Mouse (Mus musculus) hindbrain, embryonic 14.5 days (tissue): ENCODE data around the gene Tmsb10. TPM values are rescaled to one million over a fixed set of nuclear protein-coding genes. Genes with fewer than 3 reads are reported as not detected.

Experiments used
- ATAC-seq: fragments of 200-750 bp; cut with Nextera tagmentation; 2 replicates; pipeline ENCODE4 v1.8.0; 2017; ENCODE audit warnings: moderate number of reproducible peaks, mild to moderate bottlenecking, moderate TSS enrichment, moderate library complexity; ENCODE audit not compliant: low FRiP score
- DNase-seq: peaks from one replicate; pipeline ENCODE4 v3.0.0-alpha.2; 2015; ENCODE audit warnings: low spot score
- H3K27ac ChIP-seq: fragments of 300-500 bp; sonication (generic); 2 replicates; pipeline ENCODE4 v1.5.1; 2014; ENCODE audit warnings: mild to moderate bottlenecking, moderate library complexity
- H3K27me3 ChIP-seq: fragments of 300-500 bp; sonication (generic); 2 replicates; pipeline ENCODE4 v1.6.1; 2014; ENCODE audit warnings: mild to moderate bottlenecking, low read length, mixed read lengths; ENCODE audit not compliant: control insufficient read depth, insufficient read depth
- H3K36me3 ChIP-seq: fragments of 300-500 bp; sonication (generic); replicated peaks from 2 replicates; pipeline ENCODE4 v1.6.1; 2014; ENCODE audit not compliant: control insufficient read depth, insufficient read depth
- H3K4me1 ChIP-seq: fragments of 300-500 bp; sonication (generic); replicated peaks from 2 replicates; pipeline ENCODE4 v1.6.1; 2014; ENCODE audit warnings: antibody characterized with exemption, low read length, mixed read lengths; ENCODE audit not compliant: control insufficient read depth, insufficient read depth
- H3K4me2 ChIP-seq: fragments of 300-500 bp; sonication (generic); replicated peaks from 2 replicates; pipeline ENCODE4 v1.6.1; 2014; ENCODE audit warnings: mild to moderate bottlenecking, moderate library complexity
- H3K4me3 ChIP-seq: fragments of 300-500 bp; sonication (generic); replicated peaks from 2 replicates; pipeline ENCODE4 v1.5.1; 2014; ENCODE audit warnings: mild to moderate bottlenecking, low read length
- H3K9ac ChIP-seq: fragments of 300-500 bp; sonication (generic); 2 replicates; pipeline ENCODE4 v1.6.1; 2014
- H3K9me3 ChIP-seq: fragments of 300-500 bp; sonication (generic); 2 replicates; pipeline ENCODE4 v1.6.1; 2016; ENCODE audit warnings: low read length; ENCODE audit not compliant: control insufficient read depth
- WGBS: fragments of 180-500 bp; shearing (Covaris S2); extraction: QIAGEN DNeasy Blood & Tissue Kit; methylation state at CpG from one replicate; pipeline ENCODE4 v1.1.7; 2014; 5-methylcytosine and 5-hydroxymethylcytosine counted together
- polyA plus RNA-seq: library from polyadenylated mRNA; unstranded; fragments of >200 nt; fragmentation: Nextera tagmentation; extraction: Ambion mirVana; gene quantifications from 2 replicates; pipeline ENCODE4 v1.2.1, GENCODE M21; 2014

Gene Tmsb10
- polyA plus RNA-seq, 1 experiment from 2014 or later, result 5,854 TPM

DNA sequence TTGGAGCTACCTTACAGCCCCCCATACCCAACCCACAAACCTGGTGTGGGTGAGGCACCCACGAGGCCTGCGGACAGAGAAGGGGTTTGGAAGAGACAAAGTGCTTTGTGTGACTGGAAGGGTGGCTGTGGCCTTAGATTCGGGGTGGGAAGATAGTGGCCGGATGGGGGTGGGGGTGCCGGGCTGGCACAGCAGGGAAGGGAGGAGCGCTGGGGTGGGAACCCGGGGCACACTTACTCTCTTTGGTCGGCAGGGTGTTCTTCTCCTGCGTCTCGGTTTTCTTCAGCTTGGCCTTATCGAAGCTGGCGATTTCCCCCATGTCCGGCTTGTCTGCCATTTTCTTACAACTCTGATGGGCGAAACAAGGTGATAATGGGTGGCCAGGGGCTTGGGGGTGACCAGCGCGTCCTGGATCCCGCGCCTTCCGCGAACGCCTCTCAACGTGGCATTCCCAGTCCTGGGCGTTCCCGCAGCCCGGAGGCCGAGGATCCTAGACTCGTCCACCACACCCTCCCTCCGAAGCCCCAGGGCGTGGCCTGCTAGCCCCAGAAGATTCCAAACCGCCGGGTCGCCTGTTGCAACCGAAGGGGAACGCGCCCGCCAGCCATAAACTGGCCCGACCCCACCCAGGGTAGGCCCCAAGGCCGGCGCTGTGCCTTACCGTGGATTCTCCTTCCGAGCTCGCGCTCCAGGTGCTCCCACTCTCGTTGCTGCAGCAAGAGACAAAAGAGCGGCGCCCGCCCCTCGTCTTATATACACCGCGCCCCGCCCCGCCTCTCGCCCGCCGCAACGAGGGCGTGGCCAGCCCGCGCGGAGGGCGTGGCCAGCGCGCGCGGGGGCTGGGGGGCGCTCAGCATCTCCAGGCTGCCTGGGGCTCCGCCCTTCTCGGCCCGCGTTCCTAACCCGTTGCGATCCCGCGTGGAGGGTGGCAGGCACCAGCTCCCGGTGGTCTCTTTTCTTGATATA lies 589 bp downstream of the Tmsb10 start:
- DNase-seq (peak; percentile 91), ATAC-seq (peak; percentile 87)
- H3K9me3 ChIP-seq, result no peaks in the 10 kb centered on the region
- H3K27me3 ChIP-seq, result no peaks in the 10 kb centered on the region
- no peaks in the 10 kb centered on the region for H3K36me3 ChIP-seq
- peaks cover 18% of the 10 kb centered on the region for H3K4me1 ChIP-seq
- H3K27ac ChIP-seq, result peak overlapping the region; percentile 98
- under 1% methylated on average over 75 of the region's 75 CpGs for WGBS
- H3K4me3 ChIP-seq, result peak overlapping the region; percentile 91
- H3K4me2 ChIP-seq, result peak overlapping the region; percentile 80
- H3K9ac ChIP-seq, result peak overlapping the region; percentile 100

DNA sequence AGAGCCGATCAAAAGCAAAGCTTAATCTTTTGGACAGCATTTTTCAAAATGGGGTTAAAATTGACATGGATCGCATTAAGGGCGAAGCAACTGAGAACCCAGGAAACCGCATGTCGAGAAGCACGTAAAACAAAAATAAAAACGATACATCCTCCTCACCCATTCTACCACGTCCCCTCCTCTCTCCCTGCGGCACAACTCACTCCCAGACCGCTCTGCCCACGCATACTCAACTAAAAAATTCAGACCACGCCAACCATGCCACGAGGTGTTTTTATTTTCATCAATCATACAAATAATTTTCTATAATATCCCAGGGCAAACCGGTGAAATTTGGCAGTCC lies 1.5 kb downstream of the Tmsb10 start:
- Histone ChIP-seq H3K27me3 (no peaks in the 10 kb centered on the region), H3K9me3 (no peaks in the 10 kb centered on the region), H3K27ac (peak overlapping the region; percentile 98), H3K4me2 (peak overlapping the region; percentile 80), H3K4me3 (peak overlapping the region; percentile 91), H3K36me3 (no peaks in the 10 kb centered on the region), H3K9ac (peak overlapping the region; percentile 100), H3K4me1 (peaks cover 18% of the 10 kb centered on the region)
- WGBS, result 1% methylated on average over 14 of the region's 14 CpGs
- peak; percentile 36 for DNase-seq
- ATAC-seq, result no peak

DNA sequence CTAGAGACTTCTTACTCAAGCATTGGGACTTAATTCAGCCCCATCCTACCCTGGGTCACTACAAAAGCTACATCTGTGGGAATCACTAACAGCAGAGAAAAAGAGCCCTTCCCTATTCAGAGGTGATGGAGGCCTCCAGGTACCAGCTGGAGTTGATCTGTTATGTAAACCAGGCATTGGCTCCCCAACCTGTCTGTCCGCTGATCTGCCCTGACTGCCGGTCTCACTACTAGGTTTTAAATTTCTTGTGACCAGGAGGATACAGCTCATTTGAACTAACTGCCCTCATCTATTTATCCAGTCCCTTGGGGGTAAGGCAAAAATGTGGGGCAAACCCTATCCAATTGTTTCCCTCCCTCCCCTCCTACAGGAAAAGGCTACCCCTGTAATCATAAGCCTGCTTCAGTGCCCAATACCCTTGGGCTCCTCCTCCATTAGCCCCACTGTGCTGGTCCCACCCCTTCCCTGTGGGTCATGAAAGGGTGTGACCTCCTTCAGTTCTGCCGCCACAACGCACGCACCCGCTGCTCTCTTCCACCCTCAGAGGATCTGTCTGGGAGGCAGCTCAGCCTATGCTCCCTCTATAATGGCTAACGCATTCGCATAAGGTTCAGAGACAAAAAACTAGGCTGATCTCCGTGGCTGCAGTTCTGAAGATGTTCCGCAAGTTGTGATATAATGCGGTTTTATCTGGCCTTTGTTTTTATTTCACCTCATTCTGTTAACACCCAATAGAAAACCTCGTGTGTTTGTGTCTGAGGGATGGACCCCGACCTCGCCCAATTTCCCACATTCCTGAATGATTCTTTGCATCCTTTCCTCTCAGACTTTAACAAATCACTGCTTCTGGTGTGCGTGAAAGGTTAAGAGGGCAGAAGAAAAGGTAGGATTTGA lies 2.1 kb downstream of the Tmsb10 start:
- Histone ChIP-seq H3K4me3 (peak overlapping the region; percentile 91), H3K4me2 (peak overlapping the region; percentile 80), H3K9me3 (no peaks in the 10 kb centered on the region), H3K9ac (peak overlapping the region; percentile 100), H3K27ac (peak overlapping the region; percentile 98), H3K4me1 (peaks cover 18% of the 10 kb centered on the region), H3K36me3 (no peaks in the 10 kb centered on the region), H3K27me3 (no peaks in the 10 kb centered on the region)
- DNase-seq, result peak; percentile 56
- ATAC-seq, result peak; percentile 64
- 3% methylated on average over 15 of the region's 15 CpGs for WGBS

- peak; percentile 55 for DNase-seq
- H3K27me3 ChIP-seq, result no peaks in the 10 kb centered on the region
- peak overlapping the region; percentile 80 for H3K4me2 ChIP-seq
- H3K36me3 ChIP-seq, result no peaks in the 10 kb centered on the region
- 32% methylated on average over 8 of the region's 8 CpGs for WGBS
- H3K4me3 ChIP-seq, result peak overlapping the region; percentile 91
- H3K4me1 ChIP-seq, result peaks cover 18% of the 10 kb centered on the region
- H3K9me3 ChIP-seq, result no peaks in the 10 kb centered on the region
- ATAC-seq, result no peak
- peak overlapping the region; percentile 98 for H3K27ac ChIP-seq
- peak overlapping the region; percentile 100 for H3K9ac ChIP-seq
These were observed 2.9 kb downstream of the Tmsb10 start for GRCm38 (mm10) chr6:72955517-72956198.

- 0 out of 2 replicates have a peak overlapping the region, but pooled peaks have one; percentile 91 for H3K4me3 ChIP-seq
- peak overlapping the region; percentile 80 for H3K4me2 ChIP-seq
- peak; percentile 33 for DNase-seq
- WGBS, result 60% methylated on average over 7 of the region's 7 CpGs
- H3K36me3 ChIP-seq, result no peaks in the 10 kb centered on the region
- peak overlapping the region; percentile 100 for H3K9ac ChIP-seq
- H3K27ac ChIP-seq, result peak overlapping the region; percentile 98
- ATAC-seq, result no peak
- peaks cover 18% of the 10 kb centered on the region for H3K4me1 ChIP-seq
- no peaks in the 10 kb centered on the region for H3K27me3 ChIP-seq
- H3K9me3 ChIP-seq, result no peaks in the 10 kb centered on the region
These were observed 3.8 kb downstream of the Tmsb10 start for GRCm38 (mm10) chr6:72954786-72955185.

GRCm38 (mm10) chr6:72952967-72953366 lies 5.6 kb downstream of the Tmsb10 start:
- no peak overlapping the region for H3K9ac ChIP-seq
- H3K4me3 ChIP-seq, result no peak overlapping the region
- no peak overlapping the region for H3K4me2 ChIP-seq
- H3K27me3 ChIP-seq, result no peaks in the 10 kb centered on the region
- no peak for ATAC-seq
- peaks cover 18% of the 10 kb centered on the region for H3K4me1 ChIP-seq
- no peaks in the 10 kb centered on the region for H3K36me3 ChIP-seq
- H3K27ac ChIP-seq, result no peak overlapping the region
- WGBS, result 87% methylated on average over 2 of the region's 2 CpGs
- no peaks in the 10 kb centered on the region for H3K9me3 ChIP-seq
- DNase-seq, result no peak

- H3K4me1 ChIP-seq, result peaks cover 18% of the 10 kb centered on the region
- ATAC-seq, result no peak
- H3K9me3 ChIP-seq, result no peaks in the 10 kb centered on the region
- H3K27me3 ChIP-seq, result no peaks in the 10 kb centered on the region
- no peak overlapping the region for H3K9ac ChIP-seq
- no peak overlapping the region for H3K4me2 ChIP-seq
- H3K27ac ChIP-seq, result no peak overlapping the region
- no peaks in the 10 kb centered on the region for H3K36me3 ChIP-seq
- 74% methylated on average over 2 of the region's 2 CpGs for WGBS
- H3K4me3 ChIP-seq, result no peak overlapping the region
- DNase-seq, result no peak
These were observed 6.3 kb downstream of the Tmsb10 start for GRCm38 (mm10) chr6:72952221-72952620.

DNA sequence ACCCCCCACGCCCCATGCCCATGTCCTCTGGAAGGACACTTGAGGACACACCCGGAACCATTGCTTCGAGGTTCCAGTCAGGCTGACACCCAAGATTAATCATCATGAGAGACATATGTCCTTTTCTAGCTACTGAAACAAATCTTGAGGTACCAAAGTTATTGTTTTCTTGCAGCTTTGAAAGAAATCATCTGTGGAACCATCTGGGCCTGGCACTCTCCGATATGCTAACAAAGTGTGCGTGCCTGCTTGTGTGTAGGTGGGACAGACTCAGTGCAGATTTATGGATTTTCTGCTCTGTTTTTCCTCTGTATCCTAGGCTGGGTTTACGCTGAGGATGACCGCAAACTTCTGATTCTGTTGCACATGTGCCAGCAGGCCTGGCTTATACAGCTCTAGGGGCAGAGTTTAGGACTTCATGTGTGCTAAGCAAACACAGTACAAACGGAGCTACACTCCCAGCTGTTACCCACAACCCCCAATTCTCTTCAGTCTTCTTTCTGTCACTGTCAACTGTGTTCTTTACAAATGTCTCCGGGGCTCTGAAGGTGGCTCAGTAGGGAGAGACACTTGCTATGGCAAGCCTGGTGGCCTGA lies 9.3 kb downstream of the Tmsb10 start:
- 81% methylated on average over 9 of the region's 9 CpGs for whole genome bisulfite sequencing

More for the DNA sequence above, 9.3 kb downstream of the Tmsb10 start:
- H3K9ac ChIP-seq, result no peak overlapping the region
- no peaks in the 10 kb centered on the region for H3K9me3 ChIP-seq
- H3K27ac ChIP-seq, result no peak overlapping the region
- H3K4me3 ChIP-seq, result no peak overlapping the region
- DNase-seq (no peak), ATAC-seq (no peak)
- no peaks in the 10 kb centered on the region for H3K27me3 ChIP-seq
- no peaks in the 10 kb centered on the region for H3K4me1 ChIP-seq
- H3K36me3 ChIP-seq, result no peaks in the 10 kb centered on the region
- no peak overlapping the region for H3K4me2 ChIP-seq
